Mouse (Mus musculus): Measurements from ENCODE around the gene Hipk4.

DNA sequence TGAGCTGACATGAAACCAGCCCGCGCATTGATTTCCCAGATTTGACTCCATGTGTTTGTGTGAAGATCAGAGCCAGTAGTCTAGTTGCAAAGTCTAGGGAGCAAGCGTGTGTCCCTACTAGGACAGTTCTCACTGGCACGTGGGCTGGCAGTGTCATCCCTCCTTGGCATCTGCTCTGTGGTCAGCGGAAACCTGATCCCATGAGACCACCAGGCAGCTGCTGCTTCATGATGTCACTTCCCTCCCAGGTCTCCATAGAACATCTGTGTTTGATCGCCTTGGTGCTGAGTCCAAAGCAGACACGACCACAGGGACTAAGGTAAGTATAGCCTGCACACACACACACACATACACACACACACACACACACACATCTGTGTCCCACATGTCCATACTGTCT is 55.4 kb downstream of the Hipk4 start:
- TF ChIP-seq CTCF (IDR thresholded peaks at IDR 0.05; ENCODE audit: low read depth) (no peak), EP300 (optimal IDR thresholded peaks at IDR 0.05) (no peak)
